Mouse (Mus musculus) megakaryocyte, embryonic 14.5 days (primary cell): ENCODE results near the gene 1700047I17Rik2. TPM values are rescaled to one million over a fixed set of nuclear protein-coding genes. Genes with fewer than 3 reads are reported as not detected.

Source experiments
- polyA plus RNA-seq: library from polyadenylated mRNA; stranded (reverse); fragments of >175 nt; gene quantifications from 2 replicates; pipeline ENCODE4 v1.2.3, GENCODE M21; 2012; ENCODE audit warnings: low replicate concordance; ENCODE audit not compliant: insufficient read depth

1700047I17Rik2 gene
- polyA plus RNA-seq, 1 experiment, result not detected

Other genes with a start within 250 kb of the 1700047I17Rik2 start
- gene Gm20403, start 213.1 kb upstream of the 1700047I17Rik2 start, polyA plus RNA-seq, result not detected in 2 replicates
- gene Baz1a, start 185.2 kb upstream of the 1700047I17Rik2 start, polyA plus RNA-seq, result 0.63 and 4.2 TPM in 2 replicates
- 0.25 TPM in 1 of 2 replicates, not detected in the other for gene 2700097O09Rik, start 119.5 kb upstream of the 1700047I17Rik2 start, polyA plus RNA-seq
- 3.2 TPM in 1 of 2 replicates, not detected in the other for gene Srp54a, start 119.3 kb upstream of the 1700047I17Rik2 start, polyA plus RNA-seq
- gene Fam177a, start 75.1 kb upstream of the 1700047I17Rik2 start, polyA plus RNA-seq, result 7.7 TPM in 1 of 2 replicates, not detected in the other
- 15.5 and 29.4 TPM in 2 replicates for gene Srp54b, start 44.5 kb upstream of the 1700047I17Rik2 start, polyA plus RNA-seq
- 1.3 and 1.5 TPM in 2 replicates for gene Srp54c, start 30.6 kb downstream of the 1700047I17Rik2 start, polyA plus RNA-seq
- gene 1110008L16Rik, start 100.0 kb downstream of the 1700047I17Rik2 start, polyA plus RNA-seq, result 0.79 TPM in 1 of 2 replicates, not detected in the other
- 0.39 TPM in 1 of 2 replicates, not detected in the other for gene Ppp2r3c, start 103.4 kb downstream of the 1700047I17Rik2 start, polyA plus RNA-seq
- gene Psma6, start 184.6 kb downstream of the 1700047I17Rik2 start, polyA plus RNA-seq, result 19.3 and 25.9 TPM in 2 replicates